27 mouse cellular contexts compared by ENCODE assay signal in the genomic region with DNA sequence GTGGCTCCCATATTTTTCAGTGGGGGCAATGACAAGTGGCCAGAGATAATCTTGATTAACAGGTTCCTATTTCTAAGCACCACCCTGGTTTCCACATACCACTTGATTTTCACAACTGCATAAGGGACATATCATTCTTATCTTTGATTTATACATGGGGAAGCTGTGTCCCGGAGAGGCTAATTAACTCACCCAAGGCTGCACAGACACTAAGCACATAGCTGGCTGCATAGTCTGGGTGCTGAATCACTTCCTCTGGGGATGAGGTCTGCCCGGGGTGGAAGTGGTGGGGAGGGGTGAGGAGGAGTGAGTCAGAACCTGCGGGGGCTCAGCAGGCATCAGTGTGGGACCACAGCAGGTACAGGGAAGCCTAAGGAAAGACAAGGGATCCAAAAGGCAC. TPM values are rescaled to one million over a fixed set of nuclear protein-coding genes. Genes with fewer than 3 reads are reported as not detected.
DNase-seq lines count a peak whose midpoint lies in the region; ATAC-seq and TF ChIP-seq lines count a peak whose summit lies in the region.
"Had no signal": no experiment of that assay in that cellular context is flagged by ENCODE, and none has a peak within 500 bp of the region (broad histone marks: within the 10 kb centered on the region; RNA-seq: fewer than 3 reads in every experiment).

No protein-coding gene starts in this region.

- peaks cover 52% of the 10 kb centered on the region for H3K4me1 ChIP-seq in midbrain, embryonic 10.5 days
- H3K4me1 ChIP-seq in midbrain, embryonic 15.5 days: peaks cover 25% of the 10 kb centered on the region
- H3K4me1 ChIP-seq: liver, embryonic 13.5 days had no signal

- H3K4me2 ChIP-seq in midbrain, embryonic 15.5 days: no peak overlapping the region
- H3K4me2 ChIP-seq: embryonic facial prominence, embryonic 12.5 days; forebrain, embryonic 12.5 days; heart, embryonic 12.5 days; hindbrain, embryonic 14.5 days; limb, embryonic 12.5 days; liver, embryonic 13.5 days; neural tube, embryonic 12.5 days had no signal

- no peak overlapping the region for H3K9ac ChIP-seq in midbrain, embryonic 15.5 days
- H3K9ac ChIP-seq: embryonic facial prominence, embryonic 12.5 days; forebrain, embryonic 12.5 days; heart, embryonic 12.5 days; hindbrain, embryonic 14.5 days; limb, embryonic 12.5 days; liver, embryonic 13.5 days; neural tube, embryonic 12.5 days had no signal

- in situ Hi-C loops in Patski (cut with MboI; ENCODE audit: low pct_unique_long_range_greater_than_20kb): no loop called here

- CTCF ChIA-PET in Patski (lab: Charles Lee): interaction anchor here (0.6 to 1.1 kb wide), 2 partner anchors 15 to 54 kb away, joined by 3 read pairs; no protein-coding TSS in a partner anchor

- ATAC-seq in midbrain, embryonic 15.5 days (replicated peaks): no peak
- ATAC-seq in Patski: peak; percentile 93
- ATAC-seq in megakaryocyte progenitor cell, adult 5-6 weeks (replicated peaks; ENCODE audit: poor library complexity): peak; percentile 65
- ATAC-seq in frontal cortex, adult (ENCODE audit: low TSS enrichment): no peak
- ATAC-seq: inflammation-experienced regulatory T-cells, adult 6 months had no signal

- WGBS in midbrain, embryonic 10.5 days: 65% methylated on average over 3 of the region's 3 CpGs
- 38% methylated on average over 3 of the region's 3 CpGs for WGBS in midbrain, embryonic 15.5 days

- POLR2A ChIA-PET in Patski (lab: Charles Lee): no interaction called here

- no peak overlapping the region for H3ac ChIP-seq in C2C12 (ENCODE audit: control insufficient read depth, insufficient read length, low read depth)

- no peak for TF ChIP-seq CTCF in C2C12 (IDR thresholded peaks at IDR 0.05; ENCODE audit: control insufficient read depth, insufficient read depth, insufficient read length)
- no peak for TF ChIP-seq CTCF in Patski (IDR thresholded peaks at IDR 0.05)

- no peaks in the 10 kb centered on the region for H3K79me2 ChIP-seq in C2C12 (ENCODE audit: control insufficient read depth, insufficient read depth)

- no peaks in the 10 kb centered on the region for H3K27me3 ChIP-seq in midbrain, embryonic 10.5 days (ENCODE audit: low read depth, poor library complexity, severe bottlenecking)
- no peaks in the 10 kb centered on the region for H3K27me3 ChIP-seq in midbrain, embryonic 15.5 days (replicated peaks)
- H3K27me3 ChIP-seq in C2C12 (ENCODE audit: control insufficient read depth, insufficient read depth, insufficient read length) (no peaks in the 10 kb centered on the region), Patski (no peaks in the 10 kb centered on the region)
- H3K27me3 ChIP-seq: embryonic facial prominence, embryonic 12.5 days; liver, embryonic 13.5 days; neural tube, embryonic 12.5 days had no signal

- H3K4me3 ChIP-seq in midbrain, embryonic 10.5 days: no peak overlapping the region
- no peak overlapping the region for H3K4me3 ChIP-seq in midbrain, embryonic 15.5 days
- H3K4me3 ChIP-seq in C2C12 (ENCODE audit: insufficient read depth, poor library complexity, severe bottlenecking): no peak overlapping the region
- H3K4me3 ChIP-seq: embryonic facial prominence, embryonic 12.5 days; forebrain, embryonic 12.5 days; gastrocnemius, adult 2 months; heart, embryonic 12.5 days; limb, embryonic 12.5 days; liver, embryonic 13.5 days; neural tube, embryonic 12.5 days had no signal

- peak overlapping the region; percentile 71 for H3K27ac ChIP-seq in midbrain, embryonic 10.5 days (replicated peaks)
- H3K27ac ChIP-seq in midbrain, embryonic 15.5 days: no peak overlapping the region
- H3K27ac ChIP-seq: embryonic facial prominence, embryonic 12.5 days; forebrain, embryonic 12.5 days; gastrocnemius, adult 2 months; hindbrain, embryonic 14.5 days; limb, embryonic 12.5 days; liver, embryonic 13.5 days; neural tube, embryonic 12.5 days had no signal

- no peak for DNase-seq in midbrain, embryonic 10.5 days (ENCODE audit: low spot score)
- peak; percentile 30 for DNase-seq in Patski (ENCODE audit: low read depth, low spot score)
- no peak for DNase-seq in lung, postnatal 4 days
- no peak for DNase-seq in layer of hippocampus, postnatal 14 days (ENCODE audit: low spot score in 2 of 2)
- DNase-seq: cerebellum, adult 18-20 months; cerebellum, postnatal 14 days; gastrocnemius, adult 2 months; heart, postnatal 10 days; kidney, adult 18-20 months; kidney, postnatal 10 days; liver, embryonic 13.5 days; lung, adult 2 months; lung, postnatal 14 days; retina, postnatal 1 day; thymus, postnatal 25 days had no signal

- H3K9me3 ChIP-seq in midbrain, embryonic 10.5 days (replicated peaks): no peaks in the 10 kb centered on the region
- no peaks in the 10 kb centered on the region for H3K9me3 ChIP-seq in midbrain, embryonic 15.5 days
- H3K9me3 ChIP-seq: embryonic facial prominence, embryonic 12.5 days; forebrain, embryonic 12.5 days; heart, embryonic 12.5 days; limb, embryonic 12.5 days; liver, embryonic 13.5 days; neural tube, embryonic 12.5 days had no signal

- no peaks in the 10 kb centered on the region for H3K36me3 ChIP-seq in midbrain, embryonic 10.5 days
- H3K36me3 ChIP-seq in midbrain, embryonic 15.5 days (replicated peaks): no peaks in the 10 kb centered on the region
- H3K36me3 ChIP-seq in C2C12 (ENCODE audit: control insufficient read depth, insufficient read depth): no peaks in the 10 kb centered on the region
- H3K36me3 ChIP-seq: embryonic facial prominence, embryonic 12.5 days; forebrain, embryonic 12.5 days; heart, embryonic 12.5 days; limb, embryonic 12.5 days; liver, embryonic 13.5 days; neural tube, embryonic 12.5 days had no signal

- no peaks in the 10 kb centered on the region for H3K79me3 ChIP-seq in C2C12 (ENCODE audit: low read depth)

TF ChIP-seq in C2C12, 6 proteins besides CTCF, POLR2A, EP300 and RAD21:
- no peak for TF ChIP-seq USF1 (IDR thresholded peaks at IDR 0.05; ENCODE audit: low read depth)
- TF ChIP-seq MYOD1 (IDR thresholded peaks at IDR 0.05; ENCODE audit: control insufficient read depth, insufficient read length, low read depth): peak; percentile 61
- peak; percentile 90 for TF ChIP-seq FOSL1 (IDR thresholded peaks at IDR 0.05; ENCODE audit: insufficient read depth, low read length, poor library complexity, severe bottlenecking)
- peak; percentile 60 for TF ChIP-seq CEBPB (IDR thresholded peaks at IDR 0.05; ENCODE audit: low read depth)
- TF ChIP-seq MYOG (IDR thresholded peaks at IDR 0.05; ENCODE audit: control insufficient read depth, extremely low read depth, insufficient read length): no peak
- TF ChIP-seq MAX (IDR thresholded peaks at IDR 0.05): no peak

RNA-seq across cellular contexts. Expression of gene Adcyap1r1, which starts 13.9 kb away (rescaled TPM):
- polyA plus RNA-seq in midbrain, embryonic 10.5 days (2016; fragmentation: Nextera tagmentation; extraction: Ambion mirVana): 31.4 and 34.3 TPM in 2 replicates
- polyA plus RNA-seq in midbrain, embryonic 15.5 days (2015; fragmentation: Nextera tagmentation; extraction: Ambion mirVana): 50.3 and 52.6 TPM in 2 replicates
- polyA plus RNA-seq in C2C12 (2012; fragmentation: generic; extraction: Trizol): 0.01 TPM
- 0.31 TPM for polyA plus RNA-seq in Patski (2021)
- not detected in 2 replicates for total RNA-seq in megakaryocyte progenitor cell, adult 5-6 weeks (2015)
- total RNA-seq in megakaryocyte progenitor cell, adult 5-6 weeks (2017): 0.08 TPM in 1 of 2 replicates, not detected in the other
- 100 to 1,000 TPM; 134 TPM for total RNA-seq in layer of hippocampus, postnatal 14 days (2021)
- total RNA-seq: megakaryocyte-erythroid progenitor cell, adult 5-6 weeks had no signal
- polyA plus RNA-seq: inflammation-experienced regulatory T-cells, adult 6 months had no signal

Comparison
In these comparisons a context has a peak if more than half of its experiments do, and no peak if none do; other contexts are left out.
1. ATAC-seq: peak in Patski (single experiment) and megakaryocyte progenitor cell, adult 5-6 weeks (single experiment); none in midbrain, embryonic 15.5 days (single experiment) and frontal cortex, adult (single experiment).
2. RNA of gene Adcyap1r1, which starts 13.9 kb away (polyA plus RNA-seq): 50.3 to 52.6 TPM in midbrain, embryonic 15.5 days and 31.4 to 34.3 TPM in midbrain, embryonic 10.5 days; 0.31 TPM in Patski (single experiment) and 0.01 TPM in C2C12 (single experiment); every median in the first group is over 10 times any median in the second.